Mouse (Mus musculus) ovary, adult 2 months (tissue): Measurements from ENCODE around the gene Hmcn2. TPM values are rescaled to one million over a fixed set of nuclear protein-coding genes. Genes with fewer than 3 reads are reported as not detected.

Source experiments
- polyA plus RNA-seq: library from polyadenylated mRNA; depleted of rRNA; stranded (reverse); fragments of >200 nt; gene quantifications from 2 replicates; pipeline ENCODE4 v1.2.3, GENCODE M21; 2012; rRNA removed

Gene Hmcn2
- 61.5 and 84.9 TPM in 2 replicates for polyA plus RNA-seq

DNA sequence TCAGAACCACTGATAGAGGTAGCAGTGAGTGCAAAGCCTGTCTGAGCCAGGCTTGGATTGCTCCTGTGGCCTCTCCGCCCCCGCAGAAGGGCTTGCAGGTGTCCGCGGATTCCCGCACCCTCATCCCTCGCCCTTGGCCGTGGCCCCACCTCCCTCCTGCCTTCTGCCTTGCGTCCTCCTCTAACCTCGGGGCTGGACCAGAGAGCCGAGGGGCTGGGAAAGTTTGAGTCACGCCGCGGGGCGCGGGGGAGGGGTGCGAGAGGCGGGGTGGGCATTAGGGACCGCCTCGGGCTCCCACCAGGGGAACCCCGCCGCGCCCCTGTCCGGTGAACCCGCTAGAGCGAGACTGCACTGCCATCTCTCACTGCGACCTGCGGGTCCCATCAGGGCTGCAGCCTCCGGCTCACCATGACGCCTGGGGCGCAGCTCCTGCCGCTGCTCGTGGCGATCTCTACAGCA lies at the start of gene Hmcn2:
TSS of gene Hmcn2 (plus strand) at position 409 of the 459 bp plus-strand sequence.

DNA sequence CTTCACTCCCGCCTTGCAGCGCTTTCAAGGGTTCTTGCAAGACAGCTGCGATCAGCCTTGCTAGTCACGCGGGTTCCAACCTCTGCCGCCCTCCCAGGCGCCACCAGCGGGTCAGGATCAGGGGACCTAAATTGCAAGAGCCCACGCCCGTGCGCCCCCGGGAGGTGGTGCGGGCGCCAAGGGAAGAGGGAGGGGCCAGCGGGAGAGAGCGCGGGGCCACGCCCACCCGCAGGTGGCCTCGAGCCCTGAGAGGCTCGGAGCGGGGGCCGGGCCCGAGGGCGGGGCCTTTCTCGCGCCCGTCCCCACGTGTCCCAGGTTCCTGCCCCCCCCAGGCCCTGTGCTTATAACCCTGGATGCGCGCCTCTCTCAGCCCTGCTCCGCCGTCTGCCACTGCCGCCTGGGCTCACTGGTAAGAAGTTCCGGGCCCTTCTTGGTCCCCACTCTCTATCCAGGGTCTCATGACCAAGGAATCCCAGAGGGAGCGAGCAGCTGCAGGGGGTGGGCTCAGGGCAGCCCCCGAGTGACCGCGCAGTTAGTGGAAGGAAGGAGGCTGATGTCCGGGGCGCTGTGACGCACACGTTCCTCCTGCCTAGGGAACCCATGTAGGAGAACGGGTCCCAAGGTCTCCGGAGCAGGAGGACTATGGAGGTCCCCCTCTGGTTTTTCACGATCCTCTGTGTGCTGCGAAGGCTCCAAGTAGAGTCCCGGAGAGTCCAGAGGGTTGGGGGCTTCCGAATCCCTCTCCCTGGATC lies 155.9 kb downstream of the Hmcn2 start, which contains the start of gene Ass1:
TSS of gene Ass1 (plus strand) at position 277 of the 752 bp plus-strand sequence.

Other genes starting within 250 kb of the Hmcn2 start
- gene Fnbp1, start 172.4 kb upstream of the Hmcn2 start, polyA plus RNA-seq: 50.3 and 53.4 TPM in 2 replicates
- 26.5 and 27.3 TPM in 2 replicates for gene Gpr107, start 162.1 kb upstream of the Hmcn2 start, polyA plus RNA-seq
- 10.1 and 10.5 TPM in 2 replicates for gene Ncs1, start 68.6 kb upstream of the Hmcn2 start, polyA plus RNA-seq
- gene Ass1, start 155.8 kb downstream of the Hmcn2 start, polyA plus RNA-seq: 25.1 and 38.0 TPM in 2 replicates